Mouse (Mus musculus) thymus, postnatal 14 days (tissue): Measurements from ENCODE around the gene Mansc1.

Experiments
- DNase-seq: peaks from one replicate; pipeline ENCODE4 v3.0.0; 2021

Mansc1 gene

DNA sequence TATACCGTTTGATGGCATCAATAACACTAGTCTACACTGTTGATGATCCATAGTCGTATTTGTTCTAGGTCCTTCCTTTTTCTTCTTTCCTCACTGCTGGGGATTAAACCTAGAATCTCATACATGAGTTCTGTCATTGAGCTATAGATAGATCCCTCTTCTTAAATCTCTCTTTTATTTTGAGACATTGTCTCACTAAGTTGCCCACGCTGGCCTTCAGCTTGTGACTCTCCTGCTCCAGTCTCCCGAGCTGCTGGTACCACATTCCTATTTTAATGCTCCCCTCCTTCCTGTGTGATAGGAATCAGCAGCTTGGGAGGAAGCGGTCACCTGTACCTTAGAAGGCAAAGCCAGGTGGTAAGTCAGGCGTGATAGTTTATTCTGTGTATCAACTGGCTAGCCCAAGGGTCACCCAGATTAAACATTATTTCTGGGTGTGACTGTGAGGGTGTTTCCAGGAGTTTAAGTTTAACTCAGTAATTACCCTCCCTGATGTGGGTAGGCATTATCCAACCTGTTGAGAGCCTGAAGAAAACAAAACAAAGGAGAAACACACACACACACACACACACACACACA, 34.5 kb downstream of the Mansc1 start:
- no peak for DNase-seq

DNA sequence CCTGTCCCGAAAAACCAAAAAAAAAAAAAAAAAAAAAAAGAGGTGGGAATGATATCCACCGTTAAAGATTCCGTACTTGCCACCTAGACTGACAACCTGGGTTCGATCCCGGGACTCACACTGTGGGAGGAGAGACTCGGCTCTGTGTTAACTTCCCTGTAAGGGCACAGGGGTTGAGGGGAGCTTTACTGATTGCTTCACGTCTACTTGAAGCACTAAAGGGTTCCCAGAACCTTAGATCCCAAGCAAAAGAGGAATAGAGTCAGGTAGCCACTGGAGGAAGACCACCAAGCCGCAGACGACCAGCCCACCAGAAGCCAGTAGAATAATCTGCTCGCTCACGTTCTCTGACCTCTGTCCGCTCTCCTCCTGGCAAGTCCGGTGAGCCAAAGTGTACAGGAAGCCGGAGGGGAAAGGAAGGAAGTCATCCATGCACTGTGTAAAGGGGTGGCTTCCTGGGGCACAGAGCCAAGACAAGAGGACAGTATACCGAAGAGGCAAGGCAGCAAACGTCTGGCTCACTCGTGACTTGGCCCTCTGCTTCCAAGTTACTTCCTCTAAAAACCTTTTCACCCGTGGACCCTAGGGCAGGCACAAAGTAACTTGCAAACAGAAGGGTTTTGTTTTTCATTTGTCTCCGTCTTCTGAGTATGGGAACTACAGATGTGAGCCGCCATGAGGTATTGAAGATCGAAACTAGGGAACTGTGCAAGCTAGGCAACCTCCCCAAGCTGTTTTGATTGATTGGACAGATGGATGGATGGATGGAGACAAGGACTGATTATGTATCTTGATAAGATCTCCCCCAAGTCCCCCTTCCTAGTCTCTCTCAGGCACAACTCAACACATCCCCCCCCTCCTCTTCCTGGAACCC, 37.5 kb downstream of the Mansc1 start:
- no peak for DNase-seq

DNA sequence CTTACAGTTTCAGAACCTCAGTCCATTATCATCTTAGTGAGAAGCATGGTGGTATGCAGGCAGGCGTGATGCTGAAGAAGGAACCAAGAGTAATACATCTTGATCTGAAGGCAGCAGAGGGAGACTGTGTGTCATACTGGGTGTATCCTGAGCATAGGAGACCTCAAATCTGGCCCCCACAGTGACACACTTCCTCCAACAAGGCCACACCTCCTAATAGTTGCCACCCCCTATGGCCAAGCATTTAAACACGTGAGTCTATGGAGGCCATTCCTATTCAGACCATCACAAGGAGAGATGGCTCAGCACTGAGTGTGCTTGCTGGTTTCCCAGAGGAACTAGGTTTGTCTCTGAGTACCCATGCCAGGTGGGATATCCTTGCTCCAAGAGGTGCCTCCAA, 40.7 kb downstream of the Mansc1 start:
- no peak for DNase-seq

DNA sequence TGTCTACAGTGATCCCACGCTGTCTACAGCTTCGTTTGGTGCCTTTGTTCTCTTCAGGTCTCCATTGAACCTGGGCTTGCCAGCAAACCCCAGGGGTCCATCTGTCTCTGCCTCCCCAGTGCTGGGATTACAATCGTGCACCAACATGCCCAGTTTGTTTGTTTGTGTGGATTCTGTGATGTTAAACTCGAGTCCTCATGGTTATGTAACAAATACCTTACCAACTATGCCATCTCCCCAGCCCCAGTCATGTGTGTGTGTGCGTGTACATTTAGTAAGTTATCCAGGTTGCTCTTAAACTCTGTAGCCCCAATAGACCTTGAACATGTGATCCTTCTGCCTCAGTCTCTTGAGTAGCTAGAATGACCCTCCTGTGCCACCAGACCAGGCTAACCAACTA, 46.0 kb downstream of the Mansc1 start:
- DNase-seq: no peak

DNA sequence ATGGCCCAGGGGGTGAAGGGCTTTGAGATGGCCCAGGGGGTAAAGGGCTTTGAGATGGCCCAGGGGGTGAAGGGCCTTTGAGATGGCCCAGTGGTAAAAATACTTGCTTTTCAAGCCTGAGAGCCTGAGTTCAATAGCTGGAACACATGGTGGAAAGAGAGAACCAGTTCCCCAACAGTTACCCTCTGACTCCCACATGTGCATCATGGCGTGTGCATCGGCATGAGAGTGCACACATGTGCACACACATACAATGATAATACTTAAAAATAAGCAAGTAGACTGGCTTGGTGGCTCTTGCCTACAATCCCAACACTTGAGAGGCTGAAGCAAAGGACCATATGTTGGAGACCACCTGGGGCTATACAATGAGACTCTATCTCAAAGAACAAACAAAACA, 47.7 kb downstream of the Mansc1 start:
- no peak for DNase-seq

DNA sequence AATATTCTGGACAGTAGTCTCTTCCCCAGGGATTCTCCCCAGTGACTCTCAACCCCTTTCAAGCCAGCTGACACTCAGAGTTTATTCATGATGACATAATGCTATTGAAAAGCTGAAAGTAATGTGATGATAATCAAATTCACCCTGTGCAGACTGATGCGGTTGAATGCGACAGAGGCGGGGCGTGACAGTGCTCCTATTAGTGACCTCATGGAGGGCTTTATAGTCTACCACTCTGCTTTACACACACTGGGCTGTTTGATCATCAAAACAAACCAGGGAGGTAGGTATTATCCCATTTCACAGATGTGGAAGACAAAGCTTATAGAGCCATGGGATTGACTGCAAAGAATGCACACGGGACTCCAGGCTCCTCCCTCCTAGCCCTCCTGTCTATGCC, 50.2 kb downstream of the Mansc1 start:
- DNase-seq: no peak

DNA sequence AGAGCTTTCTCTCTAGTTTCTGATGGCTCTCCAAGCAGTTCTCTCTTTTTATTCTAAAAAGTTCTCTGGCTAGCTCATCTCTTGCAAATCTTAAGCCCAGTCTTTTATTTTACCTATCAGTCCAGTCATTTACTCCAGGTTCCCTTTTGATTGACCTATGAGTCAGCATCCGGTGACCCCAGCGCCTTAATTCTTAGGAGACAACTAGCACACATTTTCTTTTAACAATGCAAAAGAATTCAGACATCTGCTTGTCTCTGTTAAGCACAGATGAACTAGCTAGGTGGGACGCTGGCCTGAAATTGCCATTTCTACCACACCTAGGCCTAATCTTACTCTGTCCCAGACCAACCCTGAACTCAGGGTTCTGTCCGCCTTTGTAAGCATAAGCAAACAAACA, 52.8 kb downstream of the Mansc1 start:
- no peak for DNase-seq

DNA sequence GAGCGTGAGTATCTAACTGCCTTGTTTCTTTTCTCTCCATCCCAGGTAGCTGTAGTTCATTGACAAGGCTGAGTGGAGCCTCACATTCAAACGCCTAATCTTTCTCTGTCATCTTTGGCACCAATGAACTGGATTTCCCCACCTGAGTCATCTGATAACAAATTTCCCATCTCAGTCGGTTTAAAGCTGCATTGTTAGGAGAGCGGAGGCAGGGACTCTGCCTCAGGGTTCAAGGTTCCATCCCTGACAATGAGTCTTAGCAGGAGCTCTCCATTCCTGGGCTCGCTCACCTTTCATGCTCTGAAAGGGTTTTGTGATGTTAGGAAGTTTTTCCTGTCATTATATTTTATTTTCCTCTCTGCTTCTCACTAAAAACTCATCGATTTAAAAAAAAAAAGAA, 54.2 kb downstream of the Mansc1 start:
- no peak for DNase-seq

DNA sequence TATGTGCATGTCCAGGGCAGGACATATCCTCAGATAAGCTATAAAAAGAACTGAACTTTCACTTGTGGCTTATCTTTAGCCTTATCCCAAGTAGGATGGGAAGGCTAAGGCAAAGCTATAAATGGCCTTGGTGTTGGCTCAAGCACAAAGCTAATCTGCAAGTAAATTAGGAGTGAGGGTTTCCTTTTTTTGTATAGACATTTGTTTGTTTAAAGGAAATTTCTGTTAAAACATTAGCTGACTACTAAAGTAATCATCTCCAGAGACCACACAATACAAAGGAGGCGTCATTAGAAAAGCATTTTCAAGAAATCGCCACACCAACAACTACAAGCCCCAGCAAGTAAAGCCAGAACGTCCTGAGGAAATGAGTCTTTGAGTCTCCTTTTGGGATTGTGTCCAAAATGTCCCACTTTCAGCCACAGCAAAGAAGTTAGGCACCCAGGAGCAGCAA, 57.0 kb downstream of the Mansc1 start:
- no peak for DNase-seq

DNA sequence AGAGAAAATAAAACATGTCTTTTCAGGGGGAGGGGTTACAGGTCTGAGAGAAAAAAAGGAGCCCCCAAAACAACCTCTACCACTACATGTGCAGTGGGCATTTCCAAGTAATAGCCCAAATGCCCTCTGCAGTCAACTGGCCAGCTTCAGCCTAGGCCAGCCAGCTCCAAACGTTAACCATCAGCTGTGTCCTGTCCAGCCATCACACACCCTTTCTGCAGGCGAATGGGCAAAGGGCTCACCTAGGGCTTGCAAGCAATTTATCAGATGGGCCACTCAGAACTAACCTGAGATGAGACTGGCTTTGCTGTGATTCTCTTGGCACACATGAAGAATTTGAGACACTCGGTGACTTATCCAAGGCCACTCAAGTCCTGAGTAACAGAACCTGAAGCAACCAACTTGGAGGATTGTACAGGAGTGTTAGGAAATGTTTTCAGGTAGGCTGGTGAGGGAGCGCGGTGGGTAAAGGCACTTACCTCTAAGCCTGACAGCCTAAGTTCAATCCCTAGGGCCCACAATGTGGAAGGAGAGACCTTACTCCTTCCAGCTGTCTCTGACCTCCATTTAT, 64.2 kb downstream of the Mansc1 start:
- no peak for DNase-seq

DNA sequence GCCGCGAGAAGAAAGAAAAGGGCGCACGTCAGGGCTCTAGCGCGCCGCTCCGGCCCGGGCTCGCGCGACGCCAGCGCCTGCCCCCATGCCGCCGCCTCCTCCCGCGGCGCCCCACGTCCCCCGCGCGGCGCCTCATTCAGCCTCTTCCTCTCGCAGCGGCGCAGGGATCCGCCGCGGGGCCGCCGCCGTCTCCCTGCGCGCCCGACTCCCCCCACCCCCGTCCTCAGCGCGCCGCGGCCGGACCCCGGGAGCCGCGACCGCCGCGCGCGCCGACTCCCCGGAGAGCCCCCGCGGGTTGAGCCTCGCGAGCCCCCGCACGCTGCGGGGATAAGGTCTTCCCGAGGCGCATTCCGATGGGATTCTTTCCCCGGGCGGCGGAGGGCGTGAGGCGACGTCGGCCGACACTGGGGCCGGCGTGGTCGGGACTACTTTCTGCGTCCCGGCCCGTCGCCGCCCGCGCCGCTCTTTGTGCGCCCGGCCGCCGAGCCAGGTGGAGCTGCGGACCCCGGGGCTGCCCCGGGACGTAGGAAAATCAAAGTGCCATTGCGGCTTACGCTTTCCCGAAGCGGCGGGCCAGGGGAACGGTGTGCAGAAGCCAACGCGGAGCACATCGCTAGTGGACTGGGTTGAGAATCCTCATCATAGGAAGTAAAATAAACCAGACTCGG, 65.3 kb downstream of the Mansc1 start, which contains the start of gene Lrp6:
Gene Lrp6, minus strand, starts transcription at position 148 of the 668 bp plus-strand sequence.
- DNase-seq: peak; percentile 86

DNA sequence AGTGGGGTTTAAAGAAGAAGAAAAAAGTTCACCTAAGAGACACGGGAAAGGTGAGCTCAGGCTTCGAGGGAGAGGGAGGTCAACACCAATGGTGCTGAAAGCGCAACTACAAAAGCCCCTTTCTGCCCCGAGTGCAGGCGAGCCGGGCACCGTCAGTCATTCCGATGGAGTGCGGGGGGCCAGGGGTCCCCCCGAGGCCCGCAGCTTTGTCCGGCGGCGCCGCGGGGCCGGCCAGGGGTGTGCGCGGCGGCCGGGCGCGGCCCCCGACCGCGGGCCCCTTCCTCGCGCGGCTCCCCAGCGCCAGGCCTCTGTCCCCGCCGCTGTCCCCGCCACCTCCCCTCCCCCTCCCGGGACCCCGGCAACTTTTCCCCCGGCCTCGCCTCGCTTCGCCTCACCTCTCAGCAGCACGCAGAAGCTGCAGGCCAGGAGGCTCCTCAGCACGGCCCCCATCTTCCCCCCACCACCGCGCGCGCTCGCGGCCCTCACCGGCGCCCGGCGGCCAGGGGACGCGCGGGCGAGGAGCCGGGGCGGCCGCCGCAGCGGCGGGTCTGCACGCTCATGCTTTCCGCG, 66.0 kb downstream of the Mansc1 start:
- DNase-seq: no peak

DNA sequence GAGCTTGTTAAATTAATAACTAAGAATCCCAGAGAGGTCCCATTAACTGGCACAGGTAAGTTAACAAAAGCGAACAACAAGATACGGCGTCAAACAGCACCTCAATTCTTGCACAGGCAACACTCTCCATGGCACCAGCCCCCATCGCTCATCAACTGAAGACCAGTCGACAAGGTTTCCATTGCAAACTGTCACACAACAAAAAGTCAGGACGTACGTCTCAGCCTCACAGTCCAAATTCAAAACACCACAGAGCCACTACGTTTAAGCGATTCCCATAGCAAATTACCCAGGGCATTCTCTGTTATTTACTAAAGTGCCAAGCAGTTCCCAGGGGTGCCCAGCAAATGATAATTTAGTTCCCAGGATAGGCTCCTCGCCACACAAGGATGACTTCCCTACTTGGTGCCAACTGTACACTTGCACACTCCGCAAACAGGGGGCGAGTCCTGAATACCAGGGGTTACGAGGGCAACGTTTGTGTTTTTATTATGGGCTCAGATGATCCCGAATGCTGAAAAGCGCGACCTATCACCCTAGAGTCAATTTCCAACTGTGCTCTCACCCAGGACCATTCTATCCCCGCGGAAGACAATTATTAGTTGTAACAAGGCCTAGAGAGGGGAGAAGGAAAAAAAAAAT, 66.6 kb downstream of the Mansc1 start:
- DNase-seq: peak; percentile 28

DNA sequence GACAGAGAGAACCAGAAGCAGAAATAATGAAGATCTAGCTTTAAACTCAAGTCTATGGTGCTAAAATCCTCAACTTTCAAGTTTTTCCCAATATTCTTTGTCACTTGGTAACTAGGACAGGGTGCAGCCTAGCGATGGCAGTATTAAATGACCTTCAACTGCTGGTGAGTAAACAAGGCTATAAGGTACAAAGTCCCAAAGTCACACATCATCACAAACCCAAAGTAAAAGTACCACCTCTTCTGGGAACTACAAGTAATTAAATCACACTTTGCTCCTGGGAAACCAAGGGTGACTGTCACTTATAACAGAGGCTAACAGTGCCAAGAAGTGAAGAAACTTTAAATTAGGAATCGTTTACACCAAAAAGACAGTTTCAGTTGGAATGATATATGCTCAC, 67.7 kb downstream of the Mansc1 start:
- DNase-seq: no peak

DNA sequence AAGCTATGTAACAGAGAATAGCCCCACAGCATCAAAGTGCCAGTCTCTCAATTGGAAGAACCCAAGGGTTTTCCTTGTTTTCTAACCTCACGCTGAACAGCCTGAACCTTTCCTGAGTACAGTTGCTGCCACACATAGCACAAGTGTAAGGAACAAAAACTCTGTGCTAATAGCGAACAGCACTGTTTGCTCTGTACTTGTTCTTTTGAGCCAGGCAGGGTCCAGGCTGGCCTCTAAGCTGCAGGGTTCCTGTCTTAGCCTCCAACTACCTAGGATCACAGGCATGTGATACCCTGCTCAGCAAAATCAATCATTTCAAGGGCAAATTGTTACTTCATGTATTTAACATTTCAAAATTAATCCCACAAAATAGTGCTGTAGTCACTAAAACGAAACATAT, 72.7 kb downstream of the Mansc1 start:
- DNase-seq: no peak
